Mouse (Mus musculus) spleen, embryonic (tissue): Measurements from ENCODE around the gene Hoxd12.

Source experiments
- CTCF ChIA-PET: fragments of 350-600 bp; sonication (Branson Sonifier 250); formaldehyde crosslinking; loops from one replicate; lab custom pipeline; 2022; lab: Charles Lee

The Hoxd12 gene

DNA sequence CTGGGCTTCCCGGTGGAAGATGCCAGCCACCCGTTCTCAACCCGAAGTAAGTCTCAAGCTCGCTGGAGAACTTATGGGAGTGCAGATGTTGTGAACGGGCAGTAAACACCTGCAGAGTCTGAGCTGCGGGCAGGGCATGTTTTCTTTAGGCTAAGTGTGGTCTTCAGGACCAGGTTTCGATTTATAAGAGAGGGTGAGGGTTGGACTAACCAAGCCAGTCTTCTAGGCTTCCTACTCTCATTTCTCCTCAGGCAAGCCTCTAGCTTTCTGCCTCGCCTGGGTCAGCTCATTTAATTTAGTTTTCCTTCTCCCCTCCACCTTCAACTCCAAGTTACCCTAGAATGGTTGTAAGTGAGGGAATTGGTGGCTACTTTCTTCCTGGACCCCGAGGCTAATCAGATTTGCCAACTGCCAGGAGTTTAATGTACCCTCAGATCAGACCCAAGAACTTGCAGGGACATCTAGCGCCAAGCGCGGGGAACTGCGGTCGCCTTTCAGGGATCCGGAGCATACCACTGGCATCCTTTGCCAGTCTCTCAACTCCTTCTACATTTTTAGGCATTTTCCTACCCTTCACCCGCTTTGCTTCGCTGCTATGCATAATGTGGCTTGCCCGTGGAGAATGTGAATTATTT lies 11.4 kb upstream of the Hoxd12 start:
- CTCF ChIA-PET, result no interaction called here

DNA sequence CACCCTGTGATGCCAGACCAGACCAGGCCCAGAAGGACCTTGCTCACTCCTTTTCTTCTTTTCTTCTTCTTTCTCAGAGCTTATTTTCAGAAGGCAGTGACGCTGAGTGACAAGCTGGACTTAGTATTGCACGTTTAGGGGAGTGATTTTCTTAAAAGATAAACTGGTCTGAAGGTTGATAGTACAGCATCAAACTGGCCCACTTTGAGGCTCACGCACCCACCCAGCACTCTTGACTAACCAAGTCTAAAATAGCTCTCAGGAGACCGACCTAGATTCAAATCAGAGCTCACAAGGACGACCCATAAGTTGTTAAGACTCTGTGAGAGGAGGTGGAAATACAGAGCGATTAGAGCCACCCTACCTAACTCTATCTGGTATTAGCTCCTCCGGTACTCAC lies 8.4 kb upstream of the Hoxd12 start:
- CTCF ChIA-PET, result no interaction called here

DNA sequence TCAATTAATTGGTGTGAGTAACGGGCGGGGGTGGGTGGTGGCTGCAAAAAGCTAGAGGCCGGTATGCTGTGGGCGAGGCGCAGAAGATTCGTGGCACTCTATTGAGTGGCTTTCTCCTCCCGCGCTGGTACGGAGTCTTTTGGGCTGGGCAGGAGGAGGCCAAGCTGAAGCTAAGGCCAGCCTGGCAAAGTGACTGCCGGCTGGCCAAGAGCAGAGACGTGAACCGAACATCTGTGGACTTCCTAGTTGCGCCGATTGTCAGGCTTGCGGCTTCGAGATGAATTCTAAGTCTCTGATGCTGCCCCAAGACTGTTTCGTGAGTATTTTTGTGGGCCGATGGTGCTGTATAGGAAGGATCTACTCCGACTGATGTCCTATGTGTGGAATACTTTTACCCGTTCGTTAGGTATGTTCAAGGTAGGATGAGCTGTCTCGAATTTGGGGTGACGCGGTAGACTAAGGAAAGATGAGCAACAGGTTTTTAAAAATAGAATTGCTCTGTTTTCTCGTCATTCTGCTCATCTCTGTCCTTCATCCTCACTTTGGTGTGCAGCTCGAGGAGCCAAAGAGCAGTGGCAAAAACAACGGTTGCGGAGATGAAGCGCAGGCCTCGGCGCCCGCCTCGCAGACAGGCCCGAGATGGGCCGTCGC lies 7.5 kb upstream of the Hoxd12 start:
- CTCF ChIA-PET, result no interaction called here

DNA sequence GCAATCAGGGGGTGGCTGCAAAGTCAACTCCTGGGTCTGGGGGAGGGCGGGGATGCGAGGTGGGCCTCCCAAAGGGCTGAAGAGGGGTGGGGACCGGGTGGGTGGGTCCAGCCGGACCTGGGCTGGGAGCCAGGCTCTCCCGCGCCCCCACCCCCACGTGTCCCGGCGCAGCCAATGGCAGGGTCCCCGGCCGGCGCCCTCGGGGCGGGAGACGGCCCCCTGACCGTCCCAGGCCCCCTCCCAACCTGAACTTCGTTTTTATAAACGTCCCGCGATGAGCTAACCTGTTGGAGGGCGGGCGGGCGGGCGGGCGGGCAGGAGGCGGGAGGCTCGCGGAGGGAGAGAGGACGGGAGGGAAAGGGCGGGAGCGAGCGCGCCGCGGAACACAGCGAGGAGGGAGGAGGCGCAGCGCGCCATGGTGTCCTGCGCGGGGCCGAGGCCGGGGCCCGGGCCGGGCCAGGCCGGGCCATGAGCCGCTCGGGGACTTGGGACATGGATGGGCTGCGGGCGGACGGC lies 6.9 kb upstream of the Hoxd12 start, which contains the start of gene Hoxd13:
Gene Hoxd13, plus strand, starts transcription at position 469 of the 516 bp plus-strand sequence.
- CTCF ChIA-PET, result no interaction called here

DNA sequence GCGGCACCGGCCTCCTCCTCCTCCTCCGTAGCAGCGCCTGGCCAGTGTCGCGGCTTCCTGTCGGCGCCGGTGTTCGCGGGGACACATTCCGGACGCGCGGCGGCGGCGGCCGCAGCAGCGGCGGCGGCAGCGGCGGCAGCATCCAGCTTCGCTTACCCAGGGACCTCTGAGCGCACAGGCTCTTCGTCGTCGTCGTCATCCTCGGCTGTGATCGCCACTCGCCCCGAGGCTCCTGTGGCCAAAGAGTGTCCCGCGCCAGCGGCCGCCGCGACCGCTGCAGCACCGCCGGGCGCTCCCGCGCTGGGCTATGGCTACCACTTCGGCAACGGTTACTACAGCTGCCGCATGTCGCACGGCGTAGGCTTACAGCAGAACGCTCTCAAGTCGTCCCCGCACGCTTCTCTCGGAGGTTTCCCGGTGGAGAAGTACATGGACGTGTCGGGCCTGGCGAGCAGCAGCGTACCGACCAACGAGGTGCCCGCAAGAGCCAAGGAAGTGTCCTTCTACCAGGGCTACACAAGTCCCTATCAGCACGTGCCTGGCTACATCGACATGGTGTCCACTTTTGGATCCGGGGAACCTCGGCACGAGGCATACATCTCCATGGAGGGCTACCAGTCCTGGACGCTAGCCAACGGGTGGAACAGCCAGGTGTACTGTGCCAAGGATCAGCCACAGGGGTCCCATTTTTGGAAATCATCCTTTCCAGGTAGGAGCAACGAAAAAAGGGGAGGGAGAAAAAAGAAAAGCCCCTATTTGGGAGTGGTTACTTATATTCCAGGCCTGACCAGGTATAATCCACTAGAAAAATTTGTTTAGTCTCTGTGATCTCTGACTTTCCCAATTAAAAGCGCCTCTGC lies 6.2 kb upstream of the Hoxd12 start:
- CTCF ChIA-PET, result no interaction called here

DNA sequence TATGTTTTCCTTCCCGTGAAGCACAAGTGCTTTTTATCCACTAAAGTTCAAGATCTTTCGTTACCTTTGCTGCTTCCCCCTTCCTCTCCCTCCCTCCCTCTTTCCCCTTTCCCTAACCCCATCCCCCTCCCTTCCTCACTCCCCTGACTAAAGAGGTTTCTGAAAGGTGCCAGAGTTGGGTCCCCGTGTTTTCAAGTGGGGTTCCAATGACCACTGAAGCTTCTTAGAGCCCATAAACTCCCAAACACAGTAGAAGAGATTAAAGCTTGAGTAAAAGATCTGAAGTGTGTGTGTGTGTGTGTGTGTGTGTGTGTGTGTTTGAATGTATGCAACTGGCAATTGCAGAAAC lies 5.6 kb upstream of the Hoxd12 start:
- CTCF ChIA-PET, result interaction anchor here (0.8 kb wide), 1 partner anchor 17 kb away, joined by 3 read pairs; no protein-coding TSS in a partner anchor

DNA sequence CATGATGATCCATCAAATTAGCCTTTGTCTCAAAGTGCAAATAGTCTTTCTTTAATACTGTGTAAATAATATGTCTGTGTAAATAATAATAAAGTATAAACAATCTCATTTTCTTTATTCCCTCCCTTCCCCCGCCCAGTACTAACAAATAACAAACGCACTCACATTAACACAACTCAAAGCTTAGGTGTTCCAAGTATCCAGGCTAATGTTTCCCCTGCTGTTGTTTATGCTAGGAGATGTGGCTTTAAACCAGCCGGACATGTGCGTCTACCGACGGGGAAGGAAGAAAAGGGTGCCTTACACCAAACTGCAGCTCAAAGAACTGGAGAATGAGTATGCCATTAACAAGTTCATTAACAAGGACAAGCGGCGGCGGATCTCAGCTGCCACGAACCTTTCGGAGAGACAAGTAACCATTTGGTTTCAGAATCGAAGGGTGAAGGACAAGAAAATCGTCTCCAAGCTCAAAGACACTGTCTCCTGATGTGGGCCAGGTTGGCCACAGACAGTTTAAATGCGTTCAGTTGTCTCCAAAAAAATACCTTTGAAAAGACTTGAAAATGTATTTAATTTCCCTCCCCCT lies 5.1 kb upstream of the Hoxd12 start:
- CTCF ChIA-PET, result interaction anchor here (0.8 kb wide), 1 partner anchor 18 kb away, joined by 3 read pairs; no protein-coding TSS in a partner anchor

DNA sequence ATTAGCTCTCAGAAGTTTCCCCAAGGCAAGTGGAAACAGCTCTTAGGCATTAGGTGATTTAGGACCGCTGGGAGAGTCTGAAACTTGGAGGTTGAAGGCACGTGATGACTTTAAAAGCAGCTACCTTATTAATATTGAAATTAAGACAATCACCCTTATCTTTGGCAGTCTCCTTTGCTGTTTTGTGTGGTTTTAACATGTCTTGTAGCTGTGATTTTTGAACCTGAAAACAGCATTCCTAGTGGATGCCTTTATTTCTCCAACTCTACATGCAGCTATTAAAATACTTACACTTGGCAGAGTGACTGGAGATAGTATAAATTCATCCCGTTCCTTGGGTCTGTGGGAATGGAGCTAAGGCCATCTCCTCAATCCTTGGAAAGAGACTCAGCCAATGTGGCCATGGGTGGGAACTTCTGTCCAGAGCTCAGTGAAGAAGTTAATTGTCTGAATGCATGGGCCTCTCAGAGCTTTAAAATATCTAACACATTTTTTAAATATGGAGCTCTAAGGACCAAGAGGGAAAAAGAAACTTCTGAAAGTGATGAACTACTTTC lies 4.1 kb upstream of the Hoxd12 start:
- CTCF ChIA-PET, result interaction anchor here (0.6 kb wide), 1 partner anchor 16 kb away, joined by 3 read pairs; no protein-coding TSS in a partner anchor

DNA sequence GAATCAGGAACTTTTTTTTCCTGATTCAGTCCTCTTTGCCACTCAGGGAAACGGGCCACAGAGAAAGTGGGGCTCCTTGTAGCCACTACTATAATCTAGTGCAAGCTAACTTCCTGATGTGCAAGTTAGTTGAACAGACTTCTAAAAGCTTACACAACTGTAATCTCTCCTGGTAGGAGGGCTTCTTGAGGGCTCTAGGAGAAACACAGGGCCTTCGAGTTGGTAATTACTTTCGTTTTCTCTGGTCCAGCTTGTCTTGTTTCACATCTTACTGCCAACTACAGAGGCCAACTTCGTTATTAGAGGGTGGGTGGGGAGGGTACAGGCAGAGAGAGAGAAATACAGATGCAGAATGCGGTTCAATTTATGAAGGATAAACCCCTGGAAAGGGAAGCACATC lies 3.0 kb upstream of the Hoxd12 start:
- CTCF ChIA-PET, result no interaction called here

DNA sequence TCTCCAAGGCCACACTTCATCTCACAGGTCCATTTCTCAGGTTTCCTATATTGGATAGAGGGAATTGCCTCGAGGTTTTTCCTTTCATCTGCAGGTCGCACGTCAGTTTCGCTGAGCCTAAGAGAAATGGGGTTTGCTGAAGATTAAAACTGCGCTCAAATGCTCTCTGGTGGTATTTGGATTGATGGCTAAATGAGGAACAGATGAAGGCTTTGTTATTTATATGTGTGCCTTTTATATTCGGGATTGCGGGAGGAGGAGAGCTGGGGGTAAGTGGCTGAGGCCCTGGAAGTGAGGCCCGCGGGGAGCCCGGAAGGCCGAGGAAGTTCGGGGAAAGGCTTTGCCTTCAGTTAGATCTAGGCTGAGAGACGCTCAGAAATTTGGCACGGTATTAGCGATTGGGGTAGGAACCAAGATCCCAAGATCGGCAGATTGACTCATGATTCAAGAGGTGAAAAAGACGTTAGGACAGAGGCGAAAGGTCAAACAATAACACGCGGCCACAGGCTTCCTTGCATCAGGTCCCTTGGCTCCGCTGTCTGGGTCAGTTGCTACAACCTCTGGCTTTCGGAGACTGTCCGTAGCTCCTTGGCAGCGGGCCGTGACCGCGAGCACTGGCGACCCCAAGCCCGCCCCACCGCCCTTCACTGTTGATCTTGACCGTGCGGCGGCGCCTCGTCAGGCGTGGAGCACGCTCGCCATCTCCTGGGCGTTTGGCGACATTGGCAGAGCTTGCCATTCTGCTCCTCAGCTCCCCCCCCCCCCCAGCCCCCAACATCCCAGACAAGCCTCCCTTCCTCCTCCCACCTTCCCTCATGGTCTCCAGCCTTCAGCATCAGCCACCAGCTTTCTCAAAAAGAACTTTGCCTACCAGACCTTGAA lies 2.1 kb upstream of the Hoxd12 start:
- CTCF ChIA-PET, result no interaction called here

DNA sequence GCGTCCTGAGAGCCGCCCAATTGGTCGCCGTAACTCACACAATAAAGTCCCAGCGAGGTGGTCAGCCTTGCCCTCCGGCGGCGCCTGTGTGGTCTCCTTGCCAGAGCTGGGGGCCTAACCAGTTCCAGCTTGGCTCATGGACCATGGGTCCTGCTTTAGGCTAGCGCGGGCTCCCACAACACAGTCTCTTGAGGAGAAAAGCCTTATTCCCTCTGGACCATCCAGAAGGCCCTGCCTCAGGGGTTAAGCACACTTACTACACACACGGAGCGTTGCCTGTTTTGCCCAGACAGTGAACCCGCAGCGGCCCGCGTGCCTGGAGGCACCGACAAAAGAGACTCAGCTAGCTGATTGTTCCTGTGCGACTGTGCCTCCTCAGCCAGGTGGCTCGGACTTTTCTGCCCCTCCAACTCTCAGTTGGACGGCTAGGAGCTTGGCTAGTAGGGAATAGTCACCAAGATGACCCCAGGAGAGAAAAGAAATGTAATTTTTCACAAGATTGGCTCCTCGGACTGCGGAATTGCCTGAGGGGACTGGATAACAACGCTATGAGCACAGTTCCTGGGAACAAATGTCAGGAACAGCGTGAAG lies 883 bp upstream of the Hoxd12 start:
- CTCF ChIA-PET, result no interaction called here

GRCm38 (mm10) chr2:74675666-74676282 lies 961 bp downstream of the Hoxd12 start:
- CTCF ChIA-PET, result no interaction called here

- CTCF ChIA-PET, result interaction anchor here (0.5 to 0.7 kb wide), 2 partner anchors 12 to 754 kb away, joined by 3 to 4 read pairs; no protein-coding TSS in a partner anchor
Observed at GRCm38 (mm10) chr2:74676376-74677052, 1.7 kb downstream of the Hoxd12 start.

GRCm38 (mm10) chr2:74677106-74677505 lies 2.3 kb downstream of the Hoxd12 start:
- CTCF ChIA-PET, result interaction anchor here (0.5 to 0.7 kb wide), 2 partner anchors 13 to 755 kb away, joined by 3 to 4 read pairs; no protein-coding TSS in a partner anchor

DNA sequence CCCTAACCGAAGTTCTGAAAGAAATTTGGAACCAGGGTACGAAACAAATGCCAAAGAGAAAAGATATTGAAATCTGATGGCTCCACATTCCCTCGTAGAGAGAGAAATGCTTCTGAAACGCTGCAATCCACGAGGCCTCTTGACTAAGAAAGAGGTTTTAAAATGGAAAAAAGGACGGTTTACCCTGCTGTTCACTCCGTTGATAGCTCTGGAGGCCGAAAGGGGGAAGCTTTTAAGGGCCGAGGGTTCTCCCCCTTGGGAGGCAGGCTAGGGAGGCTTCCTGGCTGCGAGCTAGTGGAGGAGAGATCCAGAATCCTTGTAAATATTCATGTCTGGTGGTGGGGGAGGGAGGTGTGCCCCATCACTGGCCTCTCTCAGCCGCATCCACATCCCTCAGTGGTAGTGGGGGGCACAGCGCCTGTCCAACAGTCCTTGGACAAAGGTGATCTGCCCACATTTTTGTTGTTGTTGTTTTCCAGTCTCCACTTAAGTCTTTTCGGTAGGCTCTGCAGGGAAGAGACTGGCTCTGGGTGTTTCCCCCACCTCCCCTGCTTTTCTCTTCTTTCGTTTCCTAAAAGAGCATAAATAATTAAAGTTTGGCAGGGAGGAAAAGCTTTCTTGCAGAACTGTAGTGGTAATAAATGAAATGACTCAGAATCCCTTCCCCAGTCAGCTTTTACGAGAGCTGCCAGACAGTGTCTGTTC lies 4.2 kb downstream of the Hoxd12 start, which contains the start of gene Hoxd11:
Gene Hoxd11, plus strand, starts transcription at position 667 of the 705 bp plus-strand sequence.
- CTCF ChIA-PET, result no interaction called here

DNA sequence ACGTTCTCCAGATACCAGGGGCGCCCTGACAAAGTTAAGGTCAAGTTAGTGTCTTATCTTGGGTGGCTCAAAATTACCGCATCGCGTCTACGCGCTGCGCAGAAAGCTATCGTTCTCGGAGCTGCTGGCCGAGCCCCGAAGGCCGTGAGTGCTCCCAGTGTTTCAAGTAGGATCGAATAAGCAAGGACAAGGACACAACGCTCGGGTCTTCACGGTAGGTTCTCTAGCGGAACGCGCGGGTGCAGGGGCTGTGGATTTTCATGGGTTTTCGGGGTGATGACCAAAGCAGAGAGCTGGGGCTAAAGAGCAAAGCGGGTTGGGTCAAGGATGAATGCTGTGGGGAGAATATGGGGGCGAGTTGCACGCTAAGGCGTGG lies 4.8 kb downstream of the Hoxd12 start:
- CTCF ChIA-PET, result no interaction called here

GRCm38 (mm10) chr2:74679980-74680379 lies 5.2 kb downstream of the Hoxd12 start:
- CTCF ChIA-PET, result interaction anchor here (0.6 kb wide), 1 partner anchor 23 kb away, joined by 6 read pairs; no protein-coding TSS in a partner anchor
